Mouse (Mus musculus) layer of hippocampus, postnatal 25 days (tissue): ENCODE results near the gene 4930558K02Rik. TPM values are rescaled to one million over a fixed set of nuclear protein-coding genes. Genes with fewer than 3 reads are reported as not detected.

ENCODE experiments used
- DNase-seq, 2 experiments: peaks; one replicate each; pipeline ENCODE4 v3.0.0; 2022; ENCODE audit warnings: mixed read lengths in 2 of 2, low spot score in 1 of 2; ENCODE audit errors: extremely low spot score in 1 of 2
- total RNA-seq, 2 experiments: library from RNA; stranded (reverse); gene quantifications; 2 replicates each; pipeline ENCODE4 v1.2.3; 2021

4930558K02Rik gene
- total RNA-seq, 2 experiments from 2014 or later, result not detected

- DNase-seq, result no peak
Observed at GRCm38 (mm10) chr1:161998781-161999180, 19.3 kb upstream of the 4930558K02Rik start.

DNA sequence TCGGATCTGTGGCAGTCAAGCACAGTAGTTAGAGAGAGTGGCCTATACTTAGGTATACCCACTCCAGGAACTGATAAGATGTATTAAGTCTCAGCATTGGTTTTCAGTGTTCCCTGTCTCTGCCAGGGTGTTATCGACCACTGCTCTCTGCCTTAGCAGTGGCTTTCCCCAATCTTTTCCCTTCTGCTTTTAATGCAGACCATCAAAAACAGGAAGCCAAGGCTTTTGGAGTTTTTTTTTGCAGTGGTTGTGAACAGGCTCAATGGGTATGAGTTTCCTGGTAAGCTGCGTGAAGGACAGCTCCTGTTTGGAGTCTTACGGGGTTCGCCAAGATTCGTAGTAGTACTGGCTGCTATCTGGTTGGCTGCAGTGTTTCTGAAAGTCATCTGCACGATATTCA lies 13.0 kb upstream of the 4930558K02Rik start:
- DNase-seq, result no peak

GRCm38 (mm10) chr1:161991846-161992245 lies 12.4 kb upstream of the 4930558K02Rik start:
- DNase-seq, result no peak

DNA sequence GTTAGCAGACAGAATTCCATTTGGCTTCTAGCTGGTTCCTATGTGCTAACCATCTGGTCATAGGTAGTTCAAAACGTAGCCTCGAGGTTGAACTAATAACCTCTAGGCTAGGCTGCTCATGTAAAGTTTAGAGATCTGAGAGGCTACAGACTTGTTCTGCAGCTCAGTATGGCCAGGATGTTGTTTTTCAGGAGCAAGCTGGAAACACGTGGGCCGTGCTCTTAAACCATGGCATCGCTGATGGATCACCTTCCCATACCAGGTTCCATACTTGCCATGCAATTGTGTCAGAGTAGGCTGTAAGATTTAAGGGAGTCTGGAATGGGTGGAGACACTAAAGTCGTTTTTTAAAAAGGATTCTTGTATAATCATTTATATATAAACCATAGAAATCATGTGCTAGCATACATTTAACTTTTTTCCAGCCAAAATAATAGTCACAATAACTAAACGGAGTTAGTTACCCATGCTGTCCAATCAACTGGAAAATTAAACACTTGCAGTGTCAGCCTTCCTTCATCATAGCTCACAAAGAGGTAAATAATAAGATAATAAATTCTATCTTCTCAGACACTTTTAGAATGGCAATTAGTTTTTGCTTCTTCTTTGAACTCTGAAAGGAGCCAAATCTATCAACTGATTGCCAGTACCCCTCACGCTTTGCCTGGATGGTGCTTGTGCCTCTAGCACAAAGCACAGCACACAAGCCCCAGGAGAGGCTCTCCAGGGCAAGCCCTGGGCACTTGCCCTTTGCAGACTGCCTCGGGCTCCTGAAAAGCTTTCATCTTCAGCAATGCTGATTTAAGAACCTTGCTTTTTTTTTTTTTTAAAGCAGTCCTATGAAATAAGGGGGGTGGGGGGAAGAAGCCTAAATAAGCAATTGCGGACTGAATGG lies 11.5 kb upstream of the 4930558K02Rik start:
- DNase-seq, result no peak

DNA sequence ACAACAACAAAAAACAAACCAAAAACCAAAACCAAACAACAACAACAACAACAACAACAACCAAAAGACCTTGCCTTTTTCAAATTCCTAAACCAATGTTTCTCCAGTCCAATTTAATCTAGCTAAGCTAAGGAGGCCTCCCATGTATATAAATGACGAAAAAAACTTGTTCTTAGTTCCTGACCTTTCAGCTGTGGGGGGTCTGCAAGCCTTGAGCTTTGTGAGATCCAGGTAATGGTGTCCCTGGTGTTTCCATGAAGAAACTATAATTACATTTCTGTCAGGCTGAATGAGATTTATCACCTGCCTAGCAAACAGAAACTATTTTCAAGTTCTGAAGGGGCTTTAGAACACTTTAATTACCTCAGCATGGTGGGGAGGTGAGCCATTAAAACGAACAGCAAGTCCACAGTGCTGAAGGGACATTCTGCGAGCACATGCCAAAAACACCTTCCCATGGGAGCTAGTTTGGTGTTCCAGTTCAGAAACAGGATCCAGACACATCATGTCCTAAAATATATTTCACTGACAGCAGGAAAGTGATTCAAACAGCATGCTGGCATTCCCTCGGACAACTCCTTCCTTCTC lies 4.6 kb upstream of the 4930558K02Rik start:
- DNase-seq, result no peak

- DNase-seq, result no peak
Observed at GRCm38 (mm10) chr1:161983451-161983850, 4.0 kb upstream of the 4930558K02Rik start.

DNA sequence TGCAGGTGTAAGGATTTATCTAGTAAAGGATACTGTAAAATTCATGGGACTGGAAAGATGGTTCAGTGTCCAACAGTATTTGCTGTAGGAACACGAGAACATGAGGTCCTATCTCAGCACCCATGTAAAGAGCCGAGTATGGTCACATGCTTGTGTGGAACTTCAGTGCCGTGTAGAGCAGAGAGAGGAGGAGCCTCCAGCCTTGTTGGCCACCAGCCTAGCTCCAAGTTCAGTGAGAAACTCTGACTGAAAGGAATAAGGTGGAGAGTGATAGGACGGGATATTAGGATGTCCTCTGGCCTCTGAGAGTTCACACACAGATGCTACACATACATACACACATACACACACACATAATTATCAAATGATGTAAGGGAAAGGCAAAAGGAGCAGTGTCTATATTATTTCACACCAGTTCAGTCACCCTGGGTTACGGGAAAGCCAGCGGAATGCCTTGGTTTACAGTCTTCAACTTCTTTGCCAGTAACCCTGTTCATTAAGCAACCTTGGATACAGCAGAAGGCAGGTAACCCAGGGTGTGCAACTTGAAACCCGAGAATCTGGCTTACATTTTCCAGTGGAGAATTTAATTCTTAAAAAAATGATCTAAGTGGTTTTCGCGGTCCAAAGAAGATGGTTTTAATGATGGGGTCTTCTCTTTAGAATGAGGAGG lies 1.3 kb upstream of the 4930558K02Rik start:
- DNase-seq, result no peak

DNA sequence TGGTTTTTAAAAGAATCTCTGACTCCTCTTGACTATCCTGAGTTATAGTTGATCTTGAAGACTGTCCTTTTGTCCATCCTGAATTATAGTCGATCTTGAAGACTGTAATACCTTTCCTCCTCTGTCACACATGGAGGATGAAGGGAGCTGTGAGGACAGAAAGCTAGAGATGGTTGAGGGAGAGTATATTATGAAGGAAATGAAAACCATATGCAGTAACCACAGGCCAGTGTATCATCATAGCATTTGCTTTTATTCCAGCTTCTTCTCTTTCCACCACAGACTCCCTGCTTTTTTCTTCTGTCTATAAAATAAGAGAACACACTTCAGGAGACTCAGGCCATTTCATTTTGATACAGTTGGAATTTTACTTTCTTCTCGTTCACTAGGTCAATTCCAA lies 610 bp upstream of the 4930558K02Rik start:
- no peak for DNase-seq

- DNase-seq, result no peak
Observed at GRCm38 (mm10) chr1:161978173-161978700, 1.2 kb downstream of the 4930558K02Rik start.

GRCm38 (mm10) chr1:161977331-161977730 lies 2.1 kb downstream of the 4930558K02Rik start:
- no peak for DNase-seq

DNA sequence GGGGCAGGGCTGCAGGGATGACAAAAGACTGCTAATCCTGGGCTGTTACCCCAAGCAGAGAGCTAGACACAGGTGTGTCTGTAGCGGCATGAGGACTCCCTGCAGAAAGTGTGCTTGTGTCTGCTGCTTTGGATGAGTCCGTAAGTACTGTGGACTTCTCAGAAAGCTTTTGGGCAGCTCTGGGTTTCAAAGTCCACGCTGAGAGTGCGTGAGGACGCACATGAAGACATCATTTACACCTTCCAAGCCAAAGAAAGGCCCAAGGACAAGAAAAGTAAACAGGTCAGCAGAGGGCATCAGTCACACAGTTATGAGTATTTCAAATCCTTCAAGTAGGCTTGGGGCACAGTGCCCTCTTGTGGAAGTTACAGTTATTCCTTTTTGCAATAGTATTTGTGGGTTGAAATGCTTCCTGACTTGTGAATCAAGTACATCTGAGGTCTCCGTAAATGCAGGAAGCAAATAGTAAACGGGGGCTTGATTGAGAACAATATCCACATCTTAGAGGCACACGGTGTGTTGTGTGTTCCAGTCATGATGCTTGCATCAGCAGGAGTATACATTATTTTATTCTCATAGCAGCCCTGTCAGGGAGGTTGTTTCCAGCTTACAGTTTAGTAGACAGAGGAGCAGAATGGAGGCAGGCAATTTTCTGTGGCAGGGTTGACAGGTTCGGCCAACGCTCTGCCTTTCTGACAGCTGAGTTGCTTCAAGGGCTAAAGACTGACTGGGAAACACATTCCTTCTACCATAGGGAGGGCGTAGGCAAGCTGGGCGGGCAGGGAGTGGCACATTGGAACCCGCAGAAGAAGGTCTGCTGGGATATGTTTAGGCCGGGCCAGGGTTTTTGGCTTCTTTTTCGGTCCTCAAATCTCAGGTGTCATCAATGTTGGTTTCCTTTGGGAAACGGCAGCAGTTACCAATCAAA lies 2.9 kb downstream of the 4930558K02Rik start:
- peak; percentile 40 to 75 for DNase-seq

DNA sequence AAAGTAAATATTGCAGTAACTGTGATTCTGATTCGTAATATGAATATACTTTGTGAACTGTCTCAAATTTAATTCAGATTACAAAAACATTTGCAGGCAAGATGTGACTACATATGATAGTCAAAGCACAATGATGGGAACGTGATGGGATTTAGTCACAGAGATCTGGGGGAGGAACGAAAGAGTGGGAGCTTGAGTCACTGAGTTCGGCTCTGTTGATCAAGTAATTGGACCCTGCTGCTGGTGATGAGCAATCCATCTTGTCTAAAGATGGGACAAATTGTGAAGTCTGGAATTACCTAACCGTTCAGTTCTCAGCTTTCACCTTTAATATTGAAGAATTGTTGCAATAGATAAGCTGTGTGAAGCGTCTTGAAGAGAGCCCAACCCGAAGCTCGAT lies 7.2 kb downstream of the 4930558K02Rik start:
- DNase-seq, result no peak

DNA sequence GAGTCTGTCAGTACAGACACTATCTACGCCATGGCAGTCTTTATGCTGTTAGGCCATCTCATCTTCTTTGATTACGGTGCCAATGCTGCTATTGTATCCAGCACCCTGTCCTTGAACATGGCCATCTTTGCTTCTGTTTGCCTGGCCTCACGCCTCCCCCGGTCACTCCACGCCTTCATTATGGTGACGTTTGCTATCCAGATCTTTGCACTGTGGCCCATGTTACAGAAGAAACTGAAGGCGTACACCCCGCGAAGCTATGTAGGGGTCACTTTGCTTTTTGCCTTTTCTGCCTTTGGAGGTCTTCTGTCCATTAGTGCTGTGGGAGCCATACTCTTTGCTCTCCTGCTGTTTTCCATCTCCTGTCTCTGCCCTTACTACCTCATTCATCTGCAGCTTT lies 8.6 kb downstream of the 4930558K02Rik start:
- DNase-seq, result no peak

- DNase-seq, result peak; percentile 78 to 83
Observed at GRCm38 (mm10) chr1:161968589-161969407, 10.6 kb downstream of the 4930558K02Rik start, which contains the start of gene Pigc. Pigc (plus strand) TSS chr1:161969186.

GRCm38 (mm10) chr1:161967936-161968335 lies 11.5 kb downstream of the 4930558K02Rik start:
- no peak for DNase-seq

GRCm38 (mm10) chr1:161962465-161963377 lies 16.7 kb downstream of the 4930558K02Rik start:
- no peak for DNase-seq

DNA sequence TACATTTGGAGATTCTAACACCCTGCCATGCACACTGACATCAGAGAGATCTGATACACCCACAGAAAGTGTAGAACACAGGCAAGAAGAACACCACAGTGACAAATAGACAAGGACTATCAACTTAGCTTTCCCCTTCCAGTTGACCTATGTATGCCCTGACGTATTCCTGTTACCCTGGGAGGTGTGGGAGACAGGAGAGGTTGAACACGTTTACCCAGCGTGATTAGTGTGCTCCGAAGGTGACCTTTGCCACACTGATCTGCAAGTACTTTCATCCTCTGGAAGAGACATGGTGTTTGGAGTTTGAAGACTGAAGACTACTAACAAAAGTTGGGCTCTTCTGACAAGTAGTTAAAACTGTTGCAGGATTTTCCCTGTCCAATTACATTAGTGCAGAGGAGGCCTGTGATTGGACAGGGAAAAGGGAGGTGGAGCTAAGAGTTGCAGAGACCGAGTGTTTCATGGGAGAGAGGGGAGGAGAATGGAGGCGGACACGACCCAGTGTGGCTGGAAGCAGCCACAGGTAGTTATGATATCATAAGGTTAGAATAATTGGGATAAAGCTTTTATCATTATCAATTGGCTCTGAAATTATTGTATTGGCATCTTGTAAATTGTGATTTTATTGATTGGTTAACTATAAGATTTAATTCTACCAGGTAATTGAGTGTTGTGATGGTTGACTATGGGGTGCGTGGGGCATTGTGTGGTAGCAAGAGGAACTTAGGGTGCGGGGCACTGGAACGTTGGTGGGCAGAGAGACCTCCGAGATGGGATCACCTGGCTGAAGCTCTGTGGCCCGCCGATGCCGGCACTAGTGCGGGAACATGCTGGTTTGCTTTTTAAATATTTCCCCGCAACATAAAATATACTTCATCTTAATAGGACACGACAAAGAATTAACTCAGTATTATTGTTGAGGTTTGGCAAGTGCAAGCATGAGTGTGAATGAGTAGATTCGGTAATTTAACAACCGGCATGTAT lies 21.2 kb downstream of the 4930558K02Rik start:
- DNase-seq, result no peak
